Mouse (Mus musculus) thymus, adult 2 months (tissue): ENCODE results near the gene 4933430I17Rik.

ENCODE experiments used
- CTCF ChIP-seq: fragments of 200-500 bp; IDR thresholded peaks from 2 replicates; pipeline ENCODE4 v1.5.1; 2012; ENCODE audit warnings: mild to moderate bottlenecking, control low read depth, low read length, moderate library complexity, borderline replicate concordance; ENCODE audit not compliant: control insufficient read depth, poor library complexity, insufficient read depth; ENCODE audit errors: extremely low read depth
- POLR2A ChIP-seq: fragments of 200-500 bp; IDR thresholded peaks from 2 replicates; pipeline ENCODE4 v1.6.1; 2012; ENCODE audit warnings: mild to moderate bottlenecking, low read length, control low read depth, moderate library complexity; ENCODE audit not compliant: control insufficient read depth, poor library complexity, insufficient read depth; ENCODE audit errors: extremely low read depth

- TF ChIP-seq POLR2A (no peak), CTCF (no peak)
Observed at GRCm38 (mm10) chr4:62569603-62570002, 44.4 kb downstream of the 4933430I17Rik start.
